Mouse (Mus musculus) lung, adult 2 months (tissue): Measurements from ENCODE around the gene Mdm1. TPM values are rescaled to one million over a fixed set of nuclear protein-coding genes. Genes with fewer than 3 reads are reported as not detected.
"Not testable (repeated sequence)": the region's sequence is repeated elsewhere in the genome, so short reads cannot be mapped to it uniquely, and the experiment has no call there.

Experiments used
- DNase-seq: peaks from one replicate; pipeline ENCODE4 v3.0.0; 2022
- H3K4me1 ChIP-seq: fragments of 200-500 bp; 2 replicates; pipeline ENCODE4 v1.6.1; 2011; ENCODE audit warnings: low read length; ENCODE audit not compliant: control insufficient read depth, insufficient read depth
- H3K4me3 ChIP-seq: fragments of 200-500 bp; replicated peaks from 2 replicates; pipeline ENCODE3; 2011; ENCODE audit warnings: low read depth, mild to moderate bottlenecking, control low read depth, low read length; ENCODE audit errors: extremely low read depth
- CTCF ChIP-seq: fragments of 200-500 bp; IDR thresholded peaks from 2 replicates; pipeline ENCODE4 v1.5.1; 2011; ENCODE audit warnings: mild to moderate bottlenecking, low read length, control low read depth; ENCODE audit not compliant: insufficient read depth
- POLR2A ChIP-seq: fragments of 200-500 bp; IDR thresholded peaks from 2 replicates; pipeline ENCODE4 v1.6.1; 2011; ENCODE audit warnings: low read depth, mild to moderate bottlenecking, control low read depth, low read length, borderline replicate concordance; ENCODE audit errors: extremely low read depth
- WGBS: fragments of 180-500 bp; shearing (Covaris S2); methylation state at CpG from one replicate; pipeline ENCODE4 v1.1.7; 2018; 5-methylcytosine and 5-hydroxymethylcytosine counted together
- polyA plus RNA-seq: library from polyadenylated mRNA; depleted of rRNA; stranded (reverse); fragments of >200 nt; gene quantifications from 2 replicates; pipeline ENCODE4 v1.2.3, GENCODE M21; 2012; rRNA removed

Gene Mdm1
- polyA plus RNA-seq, 1 experiment = 8.4 TPM

DNA sequence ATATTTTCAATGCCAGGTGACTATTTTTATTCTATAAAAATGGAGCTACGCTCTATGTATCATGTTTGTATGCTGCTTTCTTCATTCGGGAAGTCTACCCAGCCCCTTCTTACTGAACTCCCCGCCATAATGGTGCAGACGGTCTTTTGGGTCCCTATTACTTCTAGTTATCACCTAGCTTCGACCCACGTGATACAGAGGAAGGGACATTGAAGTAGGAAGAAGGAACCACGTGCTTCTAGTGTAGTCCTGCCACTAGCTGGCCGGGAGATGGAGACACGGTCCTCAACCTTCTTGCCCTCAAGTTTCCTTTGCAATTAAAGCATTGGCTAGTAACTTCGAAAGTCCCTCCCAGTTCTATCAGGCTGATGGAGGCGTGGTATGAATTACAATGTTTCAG is 37.7 kb downstream of the Mdm1 start:
- H3K4me1 ChIP-seq = no peaks in the 10 kb centered on the region
- DNase-seq = no peak
- H3K4me3 ChIP-seq = no peak overlapping the region
- 88% methylated on average over 11 of the region's 11 CpGs for WGBS
- TF ChIP-seq POLR2A (no peak), CTCF (no peak)

DNA sequence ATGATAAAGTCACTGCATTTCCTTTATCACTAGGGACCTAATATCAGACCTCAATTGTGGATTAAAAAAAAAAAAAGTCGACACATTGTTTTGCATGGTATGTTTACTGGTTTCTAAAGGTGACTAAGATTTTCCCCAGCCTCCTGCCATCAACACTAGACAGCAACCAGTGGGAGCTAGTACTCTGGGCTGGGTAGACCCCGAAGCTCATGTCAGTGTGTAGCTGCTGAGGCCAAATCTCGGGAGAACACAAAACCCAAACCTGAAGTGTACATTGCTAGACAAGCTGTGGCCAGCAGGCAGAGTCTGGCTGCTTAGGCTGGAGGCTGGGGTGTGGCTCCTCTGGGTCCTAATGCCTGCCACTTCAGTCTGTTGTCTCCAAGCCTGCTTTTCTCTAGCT is 53.5 kb downstream of the Mdm1 start:
- not testable (repeated sequence) for H3K4me1 ChIP-seq, DNase-seq, H3K4me3 ChIP-seq
- 6% methylated on average over 3 of the region's 3 CpGs for WGBS

DNA sequence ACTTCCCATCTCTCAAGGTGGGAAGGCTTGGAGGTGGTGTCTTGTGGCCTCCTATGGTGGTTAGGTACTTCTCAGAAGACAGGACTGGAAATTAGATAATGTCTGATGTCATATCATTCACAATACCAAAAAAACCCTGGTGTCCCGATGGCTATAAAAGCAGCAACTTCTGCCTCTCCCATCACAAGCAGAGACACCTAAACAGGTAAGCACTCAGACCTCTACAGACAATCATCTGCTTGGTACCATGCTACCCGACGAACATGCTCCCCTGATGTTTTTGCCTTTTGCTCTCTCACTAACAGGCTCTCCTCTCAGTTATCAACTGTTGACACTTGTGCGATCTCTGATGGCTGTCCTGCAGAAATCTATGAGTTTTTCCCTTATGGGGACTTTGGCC is 63.0 kb downstream of the Mdm1 start, which contains the start of gene Il22:
Gene Il22, plus strand, starts transcription at position 301 of the 400 bp plus-strand sequence.
- Histone ChIP-seq H3K4me1 (no peaks in the 10 kb centered on the region), H3K4me3 (no peak within 1 kb of the TSS)
- TF ChIP-seq CTCF (no peak), POLR2A (no peak)
- no peak for DNase-seq
- WGBS = 93% methylated on average over 4 of the region's 4 CpGs

DNA sequence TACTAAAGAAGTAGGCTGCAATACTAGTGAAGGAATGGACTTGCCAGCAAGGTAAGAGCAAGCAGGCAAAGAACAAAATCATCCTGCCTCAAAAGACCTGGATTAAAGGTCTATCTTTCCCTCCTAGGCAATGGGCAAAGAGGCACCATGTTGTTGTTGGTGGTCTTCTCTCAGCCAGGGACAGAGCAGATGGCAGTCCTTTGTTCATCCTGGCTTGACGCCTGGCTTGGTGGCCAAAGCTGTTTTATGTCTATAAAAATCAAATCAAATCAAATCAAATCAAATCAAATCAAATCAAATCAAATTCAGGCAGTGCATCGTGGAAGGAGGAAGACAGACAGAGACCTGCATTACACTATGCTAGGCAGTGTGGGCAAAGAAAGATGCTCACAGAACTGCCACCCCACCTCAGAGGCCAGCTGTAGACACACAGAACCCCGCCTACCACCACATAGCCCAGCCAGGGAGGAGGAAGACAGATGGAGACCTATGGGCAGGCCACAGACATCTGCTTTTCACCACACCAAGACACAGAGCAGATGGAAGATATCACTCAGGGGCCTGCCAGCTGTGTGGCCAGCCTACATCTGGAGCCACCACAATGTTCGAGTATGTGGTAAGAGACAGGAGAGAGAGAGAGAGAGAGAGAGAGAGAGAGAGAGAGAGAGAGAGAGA is 74.2 kb downstream of the Mdm1 start:
- H3K4me3 ChIP-seq, DNase-seq, H3K4me1 ChIP-seq: not testable (repeated sequence)
- 76% methylated on average over 2 of the region's 4 CpGs for WGBS

Other genes starting within 250 kb of the Mdm1 start
- not detected in 2 replicates for gene Il22, start 63.1 kb downstream of the Mdm1 start, polyA plus RNA-seq
- not detected in 2 replicates for gene Gm32717, start 99.0 kb downstream of the Mdm1 start, polyA plus RNA-seq
- not detected in 2 replicates for gene Gm32802, start 116.9 kb downstream of the Mdm1 start, polyA plus RNA-seq
- gene Iltifb, start 153.2 kb downstream of the Mdm1 start, polyA plus RNA-seq = not detected in 2 replicates
- gene Gm9040, start 185.2 kb downstream of the Mdm1 start, polyA plus RNA-seq = not detected in 2 replicates
- not detected in 2 replicates for gene Gm9044, start 190.6 kb downstream of the Mdm1 start, polyA plus RNA-seq
- not detected in 2 replicates for gene Gm9045, start 196.0 kb downstream of the Mdm1 start, polyA plus RNA-seq
- not detected in 2 replicates for gene Gm9046, start 201.4 kb downstream of the Mdm1 start, polyA plus RNA-seq
- gene Gm9048, start 206.9 kb downstream of the Mdm1 start, polyA plus RNA-seq = not detected in 2 replicates
- not detected in 2 replicates for gene Gm9049, start 212.3 kb downstream of the Mdm1 start, polyA plus RNA-seq